15 mouse cellular contexts compared by ENCODE assay signal in the genomic region with DNA sequence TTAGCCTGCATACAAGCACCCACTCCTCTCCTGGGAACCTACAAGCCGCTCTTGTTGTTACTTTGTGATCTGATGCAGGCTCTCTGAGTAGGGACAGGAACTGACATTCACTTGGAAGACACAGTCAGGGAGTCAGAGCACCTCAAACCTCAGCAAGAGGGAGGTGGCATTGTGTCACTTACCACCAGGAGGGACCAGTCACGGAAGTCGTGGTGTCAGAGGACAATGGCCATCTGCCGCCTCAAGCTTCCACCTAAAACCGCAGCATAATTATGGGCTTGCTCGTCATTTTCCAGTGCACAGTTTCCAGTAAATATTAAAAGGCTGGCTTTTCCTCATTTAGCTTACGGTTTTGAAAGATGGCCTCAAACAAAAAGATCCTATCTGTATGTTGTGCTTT.
DNase-seq lines count a peak whose midpoint lies in the region; ATAC-seq and TF ChIP-seq lines count a peak whose summit lies in the region.
"Had no signal": no experiment of that assay in that cellular context is flagged by ENCODE, and none has a peak within 500 bp of the region (broad histone marks: within the 10 kb centered on the region; RNA-seq: fewer than 3 reads in every experiment).

No protein-coding gene starts in this region.

- no peak for ATAC-seq in forebrain, embryonic 14.5 days
- no peak for ATAC-seq in intestine, postnatal 0 days
- ATAC-seq in intestine, embryonic 15.5 days = no peak
- ATAC-seq in midbrain, embryonic 13.5 days = no peak
- ATAC-seq in midbrain, embryonic 16.5 days = no peak

- H3K27me3 ChIP-seq in forebrain, embryonic 10.5 days (ENCODE audit: poor library complexity, severe bottlenecking) = peaks cover 17% of the 10 kb centered on the region
- H3K27me3 ChIP-seq in forebrain, embryonic 14.5 days (replicated peaks; ENCODE audit: control insufficient read depth, insufficient read depth, low read length) = no peaks in the 10 kb centered on the region
- no peaks in the 10 kb centered on the region for H3K27me3 ChIP-seq in intestine, postnatal 0 days (replicated peaks; ENCODE audit: control insufficient read depth, insufficient read depth, low read length)
- no peaks in the 10 kb centered on the region for H3K27me3 ChIP-seq in intestine, embryonic 15.5 days (replicated peaks)
- H3K27me3 ChIP-seq in midbrain, embryonic 13.5 days = 0 out of 2 replicates have a peak, but pooled peaks cover 3% of the 10 kb centered on the region
- H3K27me3 ChIP-seq in midbrain, embryonic 16.5 days (ENCODE audit: control insufficient read depth, insufficient read depth, low read depth, low read length) = no peaks in the 10 kb centered on the region
- peaks cover 15% of the 10 kb centered on the region for H3K27me3 ChIP-seq in megakaryocyte, embryonic 14.5 days (replicated peaks)
- H3K27me3 ChIP-seq: midbrain, embryonic 12.5 days had no signal

- no peaks in the 10 kb centered on the region for H3K9me3 ChIP-seq in forebrain, embryonic 10.5 days
- no peaks in the 10 kb centered on the region for H3K9me3 ChIP-seq in forebrain, embryonic 14.5 days (replicated peaks; ENCODE audit: control insufficient read depth, low read length)
- no peaks in the 10 kb centered on the region for H3K9me3 ChIP-seq in intestine, postnatal 0 days (ENCODE audit: control insufficient read depth)
- H3K9me3 ChIP-seq in intestine, embryonic 15.5 days = no peaks in the 10 kb centered on the region
- H3K9me3 ChIP-seq in midbrain, embryonic 13.5 days = no peaks in the 10 kb centered on the region
- H3K9me3 ChIP-seq in midbrain, embryonic 16.5 days (replicated peaks; ENCODE audit: control insufficient read depth, low read length, poor library complexity, severe bottlenecking) = no peaks in the 10 kb centered on the region
- H3K9me3 ChIP-seq in megakaryocyte, embryonic 14.5 days = no peaks in the 10 kb centered on the region
- H3K9me3 ChIP-seq: liver, embryonic 13.5 days; midbrain, embryonic 12.5 days had no signal

- DNase-seq in forebrain, embryonic 10.5 days (ENCODE audit: extremely low spot score, low spot score) = no peak
- no peak for DNase-seq in forebrain, embryonic 14.5 days (ENCODE audit: low spot score)
- no peak for DNase-seq in layer of hippocampus, adult 2 months (ENCODE audit: low spot score in 2 of 2)
- DNase-seq: cerebellum, adult 9-11 months; liver, embryonic 13.5 days; right cerebral cortex, postnatal 4 days; thymus, postnatal 4 days had no signal

- H3K4me2 ChIP-seq in forebrain, embryonic 14.5 days (ENCODE audit: low read length) = no peak overlapping the region
- H3K4me2 ChIP-seq in intestine, postnatal 0 days (replicated peaks; ENCODE audit: low read depth) = no peak overlapping the region
- H3K4me2 ChIP-seq in intestine, embryonic 15.5 days (replicated peaks) = no peak overlapping the region
- no peak overlapping the region for H3K4me2 ChIP-seq in midbrain, embryonic 13.5 days (replicated peaks)
- no peak overlapping the region for H3K4me2 ChIP-seq in midbrain, embryonic 16.5 days (ENCODE audit: low read length)
- H3K4me2 ChIP-seq: liver, embryonic 13.5 days; midbrain, embryonic 12.5 days had no signal

- no peak overlapping the region for H3K4me3 ChIP-seq in forebrain, embryonic 10.5 days
- no peak overlapping the region for H3K4me3 ChIP-seq in forebrain, embryonic 14.5 days (ENCODE audit: low read depth, low read length)
- no peak overlapping the region for H3K4me3 ChIP-seq in intestine, postnatal 0 days (ENCODE audit: low read depth, low read length)
- H3K4me3 ChIP-seq in intestine, embryonic 15.5 days (replicated peaks) = no peak overlapping the region
- H3K4me3 ChIP-seq in midbrain, embryonic 13.5 days (replicated peaks) = no peak overlapping the region
- H3K4me3 ChIP-seq in midbrain, embryonic 16.5 days (ENCODE audit: low read depth, low read length) = no peak overlapping the region
- peak overlapping the region; percentile 47 for H3K4me3 ChIP-seq in megakaryocyte, embryonic 14.5 days (replicated peaks)
- H3K4me3 ChIP-seq in layer of hippocampus, adult 2 months = no peak overlapping the region
- H3K4me3 ChIP-seq: liver, embryonic 13.5 days; midbrain, embryonic 12.5 days had no signal

- WGBS in forebrain, embryonic 10.5 days = 38% methylated on average over 7 of the region's 7 CpGs
- 15% methylated on average over 7 of the region's 7 CpGs for WGBS in forebrain, embryonic 14.5 days
- 58% methylated on average over 7 of the region's 7 CpGs for WGBS in intestine, postnatal 0 days
- 56% methylated on average over 7 of the region's 7 CpGs for WGBS in intestine, embryonic 15.5 days
- WGBS in midbrain, embryonic 13.5 days = 22% methylated on average over 7 of the region's 7 CpGs
- WGBS in midbrain, embryonic 16.5 days = 30% methylated on average over 7 of the region's 7 CpGs

- peaks cover 27% of the 10 kb centered on the region for H3K4me1 ChIP-seq in forebrain, embryonic 10.5 days
- peaks cover 14% of the 10 kb centered on the region for H3K4me1 ChIP-seq in forebrain, embryonic 14.5 days (ENCODE audit: control insufficient read depth, insufficient read depth, low read length)
- no peaks in the 10 kb centered on the region for H3K4me1 ChIP-seq in intestine, postnatal 0 days (replicated peaks; ENCODE audit: control insufficient read depth, insufficient read depth, low read length)
- H3K4me1 ChIP-seq in intestine, embryonic 15.5 days (replicated peaks) = no peaks in the 10 kb centered on the region
- H3K4me1 ChIP-seq in midbrain, embryonic 13.5 days (replicated peaks) = peaks cover 21% of the 10 kb centered on the region
- H3K4me1 ChIP-seq in midbrain, embryonic 16.5 days (ENCODE audit: control insufficient read depth, insufficient read depth, low read length) = peaks cover 7% of the 10 kb centered on the region
- peaks cover 11% of the 10 kb centered on the region for H3K4me1 ChIP-seq in megakaryocyte, embryonic 14.5 days

- no peaks in the 10 kb centered on the region for H3K36me3 ChIP-seq in forebrain, embryonic 10.5 days (replicated peaks)
- H3K36me3 ChIP-seq in forebrain, embryonic 14.5 days (ENCODE audit: control insufficient read depth, insufficient read depth, low read length) = no peaks in the 10 kb centered on the region
- no peaks in the 10 kb centered on the region for H3K36me3 ChIP-seq in intestine, postnatal 0 days (ENCODE audit: control insufficient read depth, insufficient read depth)
- H3K36me3 ChIP-seq in intestine, embryonic 15.5 days = no peaks in the 10 kb centered on the region
- no peaks in the 10 kb centered on the region for H3K36me3 ChIP-seq in midbrain, embryonic 13.5 days
- no peaks in the 10 kb centered on the region for H3K36me3 ChIP-seq in midbrain, embryonic 16.5 days (ENCODE audit: control insufficient read depth, insufficient read depth, low read length)
- H3K36me3 ChIP-seq in megakaryocyte, embryonic 14.5 days (replicated peaks; ENCODE audit: low read length) = no peaks in the 10 kb centered on the region
- H3K36me3 ChIP-seq: G1E; liver, embryonic 13.5 days; midbrain, embryonic 12.5 days had no signal

- H3K27ac ChIP-seq in forebrain, embryonic 10.5 days = 0 out of 2 replicates have a peak overlapping the region, but pooled peaks have one; percentile 51
- no peak overlapping the region for H3K27ac ChIP-seq in forebrain, embryonic 14.5 days (ENCODE audit: low read depth, low read length)
- no peak overlapping the region for H3K27ac ChIP-seq in intestine, postnatal 0 days (ENCODE audit: low read depth, low read length)
- H3K27ac ChIP-seq in intestine, embryonic 15.5 days = no peak overlapping the region
- H3K27ac ChIP-seq in midbrain, embryonic 13.5 days = no peak overlapping the region
- H3K27ac ChIP-seq in midbrain, embryonic 16.5 days (ENCODE audit: low read length) = no peak overlapping the region
- no peak overlapping the region for H3K27ac ChIP-seq in layer of hippocampus, adult 2 months
- H3K27ac ChIP-seq: kidney, postnatal 0 days; liver, embryonic 13.5 days; midbrain, embryonic 12.5 days had no signal

- no peak overlapping the region for H3K9ac ChIP-seq in forebrain, embryonic 14.5 days (ENCODE audit: low read length)
- H3K9ac ChIP-seq in intestine, postnatal 0 days (ENCODE audit: low read depth, low read length) = no peak overlapping the region
- no peak overlapping the region for H3K9ac ChIP-seq in intestine, embryonic 15.5 days
- 0 out of 2 replicates have a peak overlapping the region, but pooled peaks have one; percentile 11 for H3K9ac ChIP-seq in midbrain, embryonic 13.5 days (replicated peaks)
- H3K9ac ChIP-seq in midbrain, embryonic 16.5 days (ENCODE audit: low read depth, low read length) = no peak overlapping the region
- H3K9ac ChIP-seq: liver, embryonic 13.5 days; midbrain, embryonic 12.5 days had no signal

- peak; percentile 9; the same call in 1 of the 2 replicates for TF ChIP-seq CTCF in intestine, postnatal 0 days (IDR thresholded peaks at IDR 0.05; ENCODE audit: low read depth)
- TF ChIP-seq CTCF in layer of hippocampus, adult 2 months (conservative IDR thresholded peaks at IDR 0.05) = no peak
